Mouse (Mus musculus) intestine, postnatal 0 days (tissue): ENCODE measurements around the gene Dnaaf1. TPM values are rescaled to one million over a fixed set of nuclear protein-coding genes. Genes with fewer than 3 reads are reported as not detected.

ENCODE experiments used
- ATAC-seq: fragments of 200-750 bp; cut with Nextera tagmentation; 2 replicates; pipeline ENCODE4 v1.8.0; 2017; ENCODE audit warnings: mild to moderate bottlenecking, moderate TSS enrichment, moderate library complexity
- H3K27ac ChIP-seq: fragments of 300-500 bp; sonication (generic); 2 replicates; pipeline ENCODE4 v1.5.1; 2014; ENCODE audit warnings: mild to moderate bottlenecking, low read depth, low read length, moderate library complexity
- H3K27me3 ChIP-seq: fragments of 300-500 bp; sonication (generic); replicated peaks from 2 replicates; pipeline ENCODE4 v1.6.1; 2014; ENCODE audit warnings: low read length, mixed read lengths; ENCODE audit not compliant: control insufficient read depth, insufficient read depth
- H3K36me3 ChIP-seq: fragments of 300-500 bp; sonication (generic); 2 replicates; pipeline ENCODE4 v1.6.1; 2014; ENCODE audit warnings: mild to moderate bottlenecking, moderate library complexity; ENCODE audit not compliant: control insufficient read depth, insufficient read depth
- H3K4me1 ChIP-seq: fragments of 300-500 bp; sonication (generic); replicated peaks from 2 replicates; pipeline ENCODE4 v1.6.1; 2014; ENCODE audit warnings: antibody characterized with exemption, low read length, mixed read lengths; ENCODE audit not compliant: control insufficient read depth, insufficient read depth
- H3K4me2 ChIP-seq: fragments of 300-500 bp; sonication (generic); replicated peaks from 2 replicates; pipeline ENCODE4 v1.6.1; 2014; ENCODE audit warnings: low read depth, mild to moderate bottlenecking, moderate library complexity
- H3K4me3 ChIP-seq: fragments of 300-500 bp; sonication (generic); 2 replicates; pipeline ENCODE4 v1.5.1; 2014; ENCODE audit warnings: low read depth, low read length
- H3K9ac ChIP-seq: fragments of 300-500 bp; sonication (generic); 2 replicates; pipeline ENCODE4 v1.6.1; 2014; ENCODE audit warnings: mild to moderate bottlenecking, low read depth, low read length
- H3K9me3 ChIP-seq: fragments of 300-500 bp; sonication (generic); 2 replicates; pipeline ENCODE4 v1.6.1; 2016; ENCODE audit warnings: mixed run types; ENCODE audit not compliant: control insufficient read depth
- CTCF ChIP-seq: sonication (generic); IDR thresholded peaks from 2 replicates; pipeline ENCODE4 v1.5.1; 2016; ENCODE audit warnings: low read depth, mild to moderate bottlenecking, control low read depth, antibody characterized with exemption, moderate library complexity
- WGBS: fragments of 180-500 bp; shearing (Covaris S2); extraction: QIAGEN DNeasy Blood & Tissue Kit; methylation state at CpG from one replicate; pipeline ENCODE4 v1.1.7; 2014; 5-methylcytosine and 5-hydroxymethylcytosine counted together
- polyA plus RNA-seq: library from polyadenylated mRNA; unstranded; fragments of >200 nt; fragmentation: Nextera tagmentation; extraction: Ambion mirVana; gene quantifications from 2 replicates; pipeline ENCODE4 v1.2.1, GENCODE M21; 2015

Dnaaf1 gene
- polyA plus RNA-seq, 1 experiment from 2014 or later, result 3.6 TPM

DNA sequence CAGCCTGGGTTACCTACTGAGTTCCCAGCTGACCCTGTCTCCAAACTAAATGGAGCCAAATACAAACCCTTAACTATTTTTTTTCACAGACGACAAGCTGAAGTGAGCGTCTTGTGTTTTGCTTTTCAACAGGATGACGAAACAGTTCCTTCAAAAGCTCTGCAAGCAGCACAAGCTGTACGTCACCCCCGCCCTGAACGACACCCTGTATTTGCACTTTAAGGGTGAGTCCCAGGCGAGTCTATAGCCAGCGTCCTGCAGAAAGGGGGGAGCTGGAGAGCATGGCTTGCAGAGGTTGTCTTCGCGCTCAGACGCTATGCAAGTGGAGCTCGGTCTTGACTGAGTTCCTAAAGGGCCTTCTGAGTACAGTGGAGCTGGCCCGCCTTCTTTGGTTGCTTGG is 4.1 kb downstream of the Dnaaf1 start:
- no peaks in the 10 kb centered on the region for H3K36me3 ChIP-seq
- ATAC-seq, result no peak
- H3K4me2 ChIP-seq, result no peak overlapping the region
- no peaks in the 10 kb centered on the region for H3K27me3 ChIP-seq
- no peak for TF ChIP-seq CTCF
- no peak overlapping the region for H3K9ac ChIP-seq
- peaks cover 7% of the 10 kb centered on the region; the same call in 1 of the 2 replicates for H3K4me1 ChIP-seq
- H3K27ac ChIP-seq, result peak overlapping the region; percentile 52
- no peaks in the 10 kb centered on the region for H3K9me3 ChIP-seq
- WGBS, result 33% methylated on average over 13 of the region's 13 CpGs
- H3K4me3 ChIP-seq, result no peak overlapping the region

DNA sequence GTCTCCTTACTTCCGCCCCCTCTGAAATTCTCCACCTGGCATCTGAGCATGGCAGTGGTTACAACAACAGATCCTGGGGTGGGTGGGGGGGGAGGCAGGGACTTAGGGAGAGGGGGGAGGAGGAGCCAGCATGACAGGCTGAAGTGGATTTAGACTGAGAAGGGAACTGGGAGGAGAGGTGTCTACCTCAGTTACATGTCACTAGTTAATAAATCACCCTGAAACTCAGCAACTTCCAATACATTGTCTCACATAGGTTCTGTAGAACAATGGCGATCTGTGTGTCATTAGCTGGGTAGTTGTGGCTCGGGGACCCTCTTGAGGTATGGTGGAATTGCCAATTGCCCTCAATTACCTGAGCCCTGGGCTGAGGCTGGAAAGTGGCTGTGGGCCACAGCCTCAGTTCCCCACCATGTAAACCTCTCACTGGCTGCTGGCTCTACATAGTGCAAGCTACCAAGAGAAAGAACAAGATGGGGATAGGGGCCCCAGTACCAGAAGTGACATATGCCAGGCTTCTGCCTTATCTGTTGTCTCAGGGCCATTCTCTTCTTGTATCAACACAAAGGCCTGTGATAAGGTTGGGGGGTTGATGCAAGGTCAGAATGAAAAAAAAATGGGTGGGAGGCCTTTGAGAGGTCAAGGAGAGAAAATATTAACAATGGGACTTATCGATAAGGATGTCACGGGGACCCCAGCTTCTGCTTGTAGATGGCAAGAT is 5.6 kb downstream of the Dnaaf1 start:
- H3K27ac ChIP-seq, result no peak overlapping the region
- peak; percentile 14; the same call in 1 of the 2 replicates for ATAC-seq

DNA sequence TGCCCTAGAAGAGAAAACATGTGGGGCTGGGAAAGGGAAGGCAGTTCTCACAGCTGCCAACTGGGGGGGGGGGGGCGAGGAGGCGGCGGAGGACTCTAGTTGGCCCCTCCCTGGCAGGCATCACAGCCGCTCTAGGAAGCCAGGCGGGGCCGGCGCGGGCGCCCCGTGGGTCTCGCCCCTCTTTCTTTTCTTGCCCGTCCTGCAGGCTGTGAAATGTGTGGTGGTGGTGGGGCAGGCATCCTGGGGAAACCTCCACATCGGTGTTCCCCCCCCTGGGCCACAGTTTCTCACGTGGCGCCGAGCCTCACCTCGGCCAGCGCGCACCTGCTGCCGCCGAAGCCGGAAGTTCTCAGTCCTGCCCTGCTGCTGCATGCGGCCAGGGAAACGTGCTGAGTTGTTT is 10.9 kb downstream of the Dnaaf1 start:
- peak overlapping the region; percentile 65 for H3K4me2 ChIP-seq
- 0 out of 2 replicates have a peak overlapping the region, but pooled peaks have one; percentile 26 for H3K9ac ChIP-seq
- no peak for ATAC-seq
- peak overlapping the region; percentile 31 for H3K4me3 ChIP-seq
- no peak for TF ChIP-seq CTCF
- H3K36me3 ChIP-seq, result no peaks in the 10 kb centered on the region
- H3K27ac ChIP-seq, result peak overlapping the region; percentile 60; the same call in 1 of the 2 replicates
- H3K4me1 ChIP-seq, result peaks cover 5% of the 10 kb centered on the region; the same call in 1 of the 2 replicates
- H3K9me3 ChIP-seq, result no peaks in the 10 kb centered on the region
- H3K27me3 ChIP-seq, result no peaks in the 10 kb centered on the region
- 24% methylated on average over 21 of the region's 24 CpGs for WGBS

More for the DNA sequence above, 5.6 kb downstream of the Dnaaf1 start:
- Histone ChIP-seq H3K27me3 (no peaks in the 10 kb centered on the region), H3K4me3 (no peak overlapping the region), H3K9ac (no peak overlapping the region), H3K36me3 (no peaks in the 10 kb centered on the region), H3K4me1 (peaks cover 2% of the 10 kb centered on the region; the same call in 1 of the 2 replicates), H3K9me3 (no peaks in the 10 kb centered on the region), H3K4me2 (no peak overlapping the region)
- no peak for TF ChIP-seq CTCF
- 38% methylated on average over 5 of the region's 5 CpGs for WGBS

DNA sequence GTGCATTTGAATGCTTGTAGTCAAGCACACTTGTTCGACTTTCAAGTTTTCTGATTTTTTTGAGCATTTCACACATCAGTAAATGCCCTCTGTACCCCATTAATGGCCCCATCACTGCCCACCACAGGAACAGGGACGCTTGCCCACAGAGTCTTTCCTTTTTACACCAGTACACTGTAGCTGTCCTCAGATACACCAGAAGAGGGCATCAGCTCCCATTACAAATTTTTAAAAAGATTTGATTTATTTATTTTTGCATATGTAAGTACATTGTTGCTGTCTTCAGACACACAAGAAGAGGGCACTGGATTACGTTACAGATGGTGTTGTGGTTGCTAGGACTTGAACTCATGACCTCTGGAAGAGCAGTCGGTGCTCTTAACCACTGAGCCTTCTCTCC is 13.3 kb downstream of the Dnaaf1 start:
- 0 out of 2 replicates have a peak, but pooled peaks cover 10% of the 10 kb centered on the region for H3K4me1 ChIP-seq
- H3K36me3 ChIP-seq, result no peaks in the 10 kb centered on the region
- no peaks in the 10 kb centered on the region for H3K9me3 ChIP-seq
- H3K27me3 ChIP-seq, result no peaks in the 10 kb centered on the region
- WGBS, result 65% methylated on average over 4 of the region's 4 CpGs
- no peak overlapping the region for H3K27ac ChIP-seq
- peak; percentile 45 for TF ChIP-seq CTCF
- H3K4me2 ChIP-seq, result no peak overlapping the region
- ATAC-seq, result no peak
- no peak overlapping the region for H3K9ac ChIP-seq
- H3K4me3 ChIP-seq, result no peak overlapping the region

DNA sequence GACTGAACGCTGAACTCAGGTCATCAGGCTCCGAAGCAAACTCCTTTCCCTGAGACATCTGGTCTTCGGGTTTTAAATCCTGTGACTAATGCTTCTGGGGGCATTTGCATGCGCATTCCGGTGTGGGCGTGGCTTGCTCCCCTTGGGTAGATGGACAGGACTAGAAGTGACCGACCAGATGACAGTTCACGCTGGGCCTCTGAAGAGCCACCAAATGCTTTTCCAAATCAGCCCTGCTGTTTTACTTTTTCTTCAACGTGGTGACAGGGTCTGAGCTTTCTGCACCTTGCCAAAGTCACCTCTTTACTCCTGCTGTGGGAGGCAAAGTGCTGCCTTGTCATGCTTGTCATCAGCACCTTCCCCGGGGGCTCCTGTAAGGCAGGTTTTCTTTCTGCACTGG is 13.8 kb downstream of the Dnaaf1 start:
- no peak for TF ChIP-seq CTCF
- 45% methylated on average over 10 of the region's 10 CpGs for WGBS

DNA sequence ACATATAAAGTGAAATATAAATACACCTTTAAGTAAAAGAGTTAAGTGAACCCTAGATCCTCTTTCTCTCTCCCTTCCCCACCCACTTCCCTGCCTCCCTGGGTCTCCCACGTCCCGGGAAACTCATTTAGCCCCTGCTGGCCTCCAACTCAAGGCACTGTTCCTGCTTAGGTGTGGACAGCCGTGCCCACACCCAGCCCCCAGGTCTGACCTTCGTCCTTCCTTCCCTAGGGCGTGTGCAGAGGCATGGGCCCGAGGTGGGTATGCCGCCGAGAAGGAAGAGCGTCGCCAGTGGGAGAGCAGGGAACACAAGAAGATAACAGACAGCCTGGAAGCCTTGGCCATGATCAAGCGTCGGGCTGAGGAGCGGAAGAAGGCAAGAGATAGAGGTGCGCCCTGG is 15.3 kb downstream of the Dnaaf1 start:
- peak; percentile 42 for TF ChIP-seq CTCF
- Histone ChIP-seq H3K4me2 (peak overlapping the region; percentile 30; the same call in 1 of the 2 replicates), H3K4me3 (no peak overlapping the region), H3K4me1 (peaks cover 23% of the 10 kb centered on the region; the same call in 1 of the 2 replicates), H3K9ac (no peak overlapping the region), H3K9me3 (no peaks in the 10 kb centered on the region), H3K36me3 (no peaks in the 10 kb centered on the region), H3K27me3 (no peaks in the 10 kb centered on the region), H3K27ac (peak overlapping the region; percentile 62)
- 48% methylated on average over 14 of the region's 14 CpGs for WGBS
- peak; percentile 87 for ATAC-seq

More for the DNA sequence above, 13.8 kb downstream of the Dnaaf1 start:
- Histone ChIP-seq H3K9ac (no peak overlapping the region), H3K36me3 (no peaks in the 10 kb centered on the region), H3K9me3 (no peaks in the 10 kb centered on the region), H3K4me2 (no peak overlapping the region), H3K27ac (no peak overlapping the region), H3K27me3 (no peaks in the 10 kb centered on the region), H3K4me1 (0 out of 2 replicates have a peak, but pooled peaks cover 10% of the 10 kb centered on the region), H3K4me3 (no peak overlapping the region)
- no peak for ATAC-seq
